Mouse (Mus musculus): Measurements from ENCODE around the gene Lrrc49. TPM values are rescaled to one million over a fixed set of nuclear protein-coding genes. Genes with fewer than 3 reads are reported as not detected.

Lrrc49 gene
- total RNA-seq, 2 experiments from 2014 or later, result 4.1 to 4.3 TPM

GRCm38 (mm10) chr9:60548182-60548581 lies 139.8 kb downstream of the Lrrc49 start:
- DNase-seq (ENCODE audit: low spot score), result peak; percentile 14
- intact Hi-C loops (cut with DNase I), result loop anchor here (5.0 kb wide), 1 partner anchor 301 kb away; no protein-coding TSS in a partner anchor

GRCm38 (mm10) chr9:60546169-60546568 lies 141.8 kb downstream of the Lrrc49 start:
- intact Hi-C loops (cut with DNase I), result loop anchor here (5.0 kb wide), 1 partner anchor 299 kb away; no protein-coding TSS in a partner anchor
- DNase-seq (ENCODE audit: low spot score), result no peak

DNA sequence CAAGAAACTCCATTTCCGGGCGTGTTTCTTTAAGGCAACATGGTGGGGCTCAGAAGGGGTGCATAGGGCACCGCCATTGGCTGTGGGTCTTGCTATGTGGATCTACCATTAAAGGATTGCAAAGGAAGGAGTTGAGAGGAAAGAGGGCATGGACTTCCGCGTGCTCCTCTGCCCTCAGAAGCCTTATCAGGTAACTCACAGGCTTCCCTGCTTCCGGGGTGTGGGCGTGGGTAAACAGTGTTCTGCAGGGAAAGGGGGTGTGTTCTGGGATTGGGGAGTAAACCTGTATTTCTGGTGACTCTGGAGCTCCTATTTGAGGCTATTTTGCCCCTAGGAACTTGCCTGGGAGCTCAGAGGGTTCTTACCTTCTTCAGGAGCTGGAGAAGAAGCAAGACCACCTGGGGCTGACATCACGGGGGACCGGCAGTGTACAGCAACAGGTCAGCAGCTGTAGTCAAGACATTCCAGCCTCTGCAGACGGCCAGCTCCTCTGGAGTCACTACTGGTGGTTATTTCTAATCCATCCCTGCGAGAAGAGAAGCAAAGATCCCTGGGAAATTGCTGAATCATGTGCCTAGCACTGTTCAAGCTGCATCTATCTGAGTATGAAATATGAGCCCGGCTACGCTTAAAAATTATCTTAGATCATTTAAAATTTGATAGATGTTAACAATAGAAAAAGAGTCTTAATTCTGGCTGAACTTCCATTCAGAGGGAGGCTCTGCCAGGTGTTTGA lies 142.4 kb downstream of the Lrrc49 start:
- intact Hi-C loops (cut with DNase I), result loop anchor here (5.0 kb wide), 1 partner anchor 298 kb away; no protein-coding TSS in a partner anchor
- no peak for DNase-seq (ENCODE audit: low spot score)

DNA sequence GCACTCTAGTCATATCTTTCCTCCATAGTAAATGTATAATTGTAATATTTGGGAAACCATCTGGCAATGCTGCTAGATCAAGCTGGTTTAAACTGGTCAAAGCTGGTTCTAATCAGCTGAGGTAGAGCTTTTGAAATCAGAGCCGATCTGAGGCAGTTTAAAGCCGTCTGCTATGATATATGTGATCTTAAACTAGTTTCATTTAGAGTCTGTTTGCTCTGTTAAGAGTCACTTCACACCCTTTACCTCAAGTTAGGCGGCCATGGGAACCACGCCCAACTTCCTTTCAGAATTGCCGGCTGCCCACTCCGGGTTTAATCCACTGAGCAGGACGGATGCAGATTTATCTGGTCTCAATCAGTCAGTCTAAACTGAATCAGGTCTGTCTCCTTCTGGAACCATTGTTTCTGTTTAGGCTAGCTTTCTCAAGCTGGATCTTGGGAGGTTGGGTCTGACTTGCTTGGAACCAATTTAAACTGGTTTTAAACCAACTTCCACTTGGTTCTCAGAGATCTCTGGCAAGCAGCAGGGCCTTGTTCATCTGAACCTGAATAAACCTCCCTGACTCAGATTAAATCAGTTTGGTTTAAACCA lies 144.4 kb downstream of the Lrrc49 start:
- no peak for DNase-seq (ENCODE audit: low spot score)
- intact Hi-C loops (cut with DNase I), result no loop called here

GRCm38 (mm10) chr9:60530310-60530709 lies 157.6 kb downstream of the Lrrc49 start:
- no peak for DNase-seq (ENCODE audit: low spot score)
- intact Hi-C loops (cut with DNase I), result no loop called here

GRCm38 (mm10) chr9:60529348-60530243 lies 158.4 kb downstream of the Lrrc49 start:
- no peak for DNase-seq (ENCODE audit: low spot score)
- intact Hi-C loops (cut with DNase I), result no loop called here

DNA sequence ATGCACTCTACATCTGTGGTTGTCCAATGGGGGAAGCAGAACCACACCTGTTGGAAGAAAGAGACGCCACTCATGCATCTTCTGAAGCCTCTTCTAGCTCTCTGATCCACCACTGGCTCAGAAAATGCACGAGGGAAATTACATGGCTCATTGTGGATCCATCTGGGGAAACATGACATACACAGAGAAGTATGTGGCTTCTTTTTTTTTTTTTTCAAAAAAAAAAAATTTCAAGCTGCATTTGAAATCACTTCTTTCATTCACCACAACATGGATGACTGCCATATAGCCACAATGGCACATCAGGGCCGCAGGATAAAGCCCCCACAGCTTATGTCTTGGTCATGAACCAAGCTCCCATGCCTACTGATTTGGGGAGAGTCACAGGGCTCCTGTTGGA lies 159.7 kb downstream of the Lrrc49 start:
- no peak for DNase-seq (ENCODE audit: low spot score)
- intact Hi-C loops (cut with DNase I), result no loop called here

DNA sequence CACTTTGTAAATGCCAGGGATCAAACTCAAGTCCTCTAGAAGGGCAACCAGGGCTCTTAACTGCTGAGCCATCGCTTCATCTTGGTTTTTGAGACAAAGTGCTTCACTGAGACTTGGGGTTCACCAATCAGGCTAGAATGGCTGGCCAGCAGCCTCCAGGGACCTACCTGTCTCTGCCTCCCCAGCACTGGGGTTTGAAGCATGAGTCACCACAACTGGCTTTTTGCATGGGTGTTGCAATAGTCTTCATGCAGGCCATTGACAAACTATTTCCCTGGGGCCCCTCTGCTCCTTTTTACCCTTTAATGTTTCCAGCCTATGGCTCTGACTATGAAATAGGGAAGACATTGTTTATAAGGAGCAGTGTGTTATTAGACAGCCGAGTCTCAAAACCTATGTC lies 160.1 kb downstream of the Lrrc49 start:
- intact Hi-C loops (cut with DNase I), result no loop called here

GRCm38 (mm10) chr9:60527051-60527450 lies 160.9 kb downstream of the Lrrc49 start:
- intact Hi-C loops (cut with DNase I), result no loop called here
- DNase-seq (ENCODE audit: low spot score), result no peak

More for the DNA sequence above, 160.1 kb downstream of the Lrrc49 start:
- DNase-seq (ENCODE audit: low spot score), result no peak

GRCm38 (mm10) chr9:60526195-60526594 lies 161.8 kb downstream of the Lrrc49 start:
- intact Hi-C loops (cut with DNase I), result no loop called here
- DNase-seq (ENCODE audit: low spot score), result no peak

- intact Hi-C loops (cut with DNase I), result loop anchor here (2.0 to 5.0 kb wide), 3 partner anchors 75 to 277 kb away; no protein-coding TSS in a partner anchor
- no peak for DNase-seq (ENCODE audit: low spot score)
Measured at GRCm38 (mm10) chr9:60521806-60522264, 166.1 kb downstream of the Lrrc49 start, which contains the start of gene Thsd4. Thsd4 (minus strand) TSS chr9:60522046.

DNA sequence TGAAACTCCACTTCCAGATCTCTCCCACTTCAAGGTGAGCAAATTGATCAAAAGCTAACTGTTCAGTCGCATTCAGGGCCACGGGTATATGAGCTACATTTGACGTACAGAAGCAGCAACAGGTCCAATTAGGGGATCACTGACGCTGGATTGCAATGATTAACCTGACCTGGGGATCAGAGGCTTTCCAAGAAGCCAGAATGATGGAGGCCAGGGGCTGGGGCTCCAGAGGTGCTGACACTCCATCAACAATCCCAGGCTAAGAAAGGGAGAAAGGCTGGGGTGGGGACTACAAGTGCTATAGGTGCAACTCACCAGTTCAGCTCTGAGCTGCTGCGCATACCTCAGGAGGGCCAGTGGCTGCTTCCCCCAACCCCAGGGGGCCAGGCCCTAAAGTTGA lies 166.8 kb downstream of the Lrrc49 start:
- intact Hi-C loops (cut with DNase I), result loop anchor here (5.0 kb wide), 2 partner anchors 76 to 239 kb away; no protein-coding TSS in a partner anchor
- DNase-seq (ENCODE audit: low spot score), result no peak

GRCm38 (mm10) chr9:60519601-60520000 lies 168.4 kb downstream of the Lrrc49 start:
- DNase-seq (ENCODE audit: low spot score), result no peak
- intact Hi-C loops (cut with DNase I), result no loop called here

Other genes with a start within 250 kb of the Lrrc49 start
- 1 to 10 TPM; 6.2 to 6.4 TPM for gene Thsd4, start 166.1 kb downstream of the Lrrc49 start, total RNA-seq (2021)
- gene Larp6, start 24.8 kb upstream of the Lrrc49 start, total RNA-seq (2021), result 1 to 10 TPM; 1.3 to 1.5 TPM
- 10 to 100 TPM; 44.6 to 50.0 TPM for gene Uaca, start 106.4 kb upstream of the Lrrc49 start, total RNA-seq (2021)